Mouse (Mus musculus) MEL (cell line): ENCODE results near the gene Hcfc2. TPM values are rescaled to one million over a fixed set of nuclear protein-coding genes. Genes with fewer than 3 reads are reported as not detected.
A peak's percentile ranks its signal among the peaks of the same experiment; 100 is the strongest.

Experiments
- DNase-seq: peaks from one replicate; pipeline ENCODE4 v3.0.0; 2011; ENCODE audit warnings: low read depth, low spot score
- H3K27ac ChIP-seq: 2 replicates; pipeline ENCODE4 v1.5.1; 2012; ENCODE audit warnings: low read depth, mild to moderate bottlenecking, control low read depth, low read length, moderate library complexity; ENCODE audit not compliant: control insufficient read depth
- H3K27me3 ChIP-seq, 2 experiments: fragments of 150-350 bp in 1 of 2; sonication (generic) in 1 of 2; 2 replicates each; pipeline ENCODE4 v1.6.1; 2012; ENCODE audit warnings: low read length in 2 of 2, mild to moderate bottlenecking in 2 of 2, improper control_type of control experiment in 1 of 2, moderate library complexity in 1 of 2; ENCODE audit not compliant: insufficient read depth in 2 of 2, control insufficient read depth in 1 of 2
- H3K36me3 ChIP-seq, 2 experiments: 2 replicates each; pipeline ENCODE4 v1.6.1; 2012 to 2014; ENCODE audit warnings: low read length in 2 of 2, improper control_type of control experiment in 1 of 2, inconsistent platforms in 1 of 2, mild to moderate bottlenecking in 1 of 2; ENCODE audit not compliant: insufficient read depth in 2 of 2, control insufficient read depth in 1 of 2
- H3K4me1 ChIP-seq, 2 experiments: fragments of 150-350 bp in 1 of 2; sonication (generic) in 1 of 2; 2 replicates each; pipeline ENCODE4 v1.6.1; 2012; ENCODE audit warnings: low read length in 2 of 2, improper control_type of control experiment in 1 of 2, mild to moderate bottlenecking in 1 of 2; ENCODE audit not compliant: insufficient read depth in 2 of 2, control insufficient read depth in 1 of 2
- H3K4me3 ChIP-seq, 2 experiments: fragments of 150-350 bp in 1 of 2; sonication (generic) in 1 of 2; 2 replicates each; pipeline ENCODE4 v1.5.1; 2012; ENCODE audit warnings: low read depth in 2 of 2, low read length in 2 of 2, mild to moderate bottlenecking in 2 of 2, moderate library complexity in 2 of 2, control low read depth in 1 of 2, improper control_type of control experiment in 1 of 2; ENCODE audit not compliant: control insufficient read depth in 1 of 2, insufficient read depth in 1 of 2
- H3K79me2 ChIP-seq: 2 replicates; pipeline ENCODE4 v1.6.1; 2012; ENCODE audit warnings: mild to moderate bottlenecking, low read length, moderate library complexity; ENCODE audit not compliant: control insufficient read depth, poor library complexity, insufficient read depth
- H3K9ac ChIP-seq: 2 replicates; pipeline ENCODE4 v1.6.1; 2012; ENCODE audit warnings: low read depth, mild to moderate bottlenecking, control low read depth, low read length, moderate library complexity; ENCODE audit not compliant: control insufficient read depth, poor library complexity, severe bottlenecking
- H3K9me3 ChIP-seq: fragments of 150-350 bp; sonication (generic); replicated peaks from 2 replicates; pipeline ENCODE4 v1.6.1; 2012; ENCODE audit warnings: mild to moderate bottlenecking, low read length, improper control_type of control experiment, moderate library complexity; ENCODE audit not compliant: insufficient read depth
- BHLHE40 ChIP-seq: IDR thresholded peaks from 2 replicates; pipeline ENCODE4 v1.6.1; 2012; ENCODE audit warnings: low read depth, mild to moderate bottlenecking, inconsistent platforms, low read length, improper control_type of control experiment, borderline replicate concordance
- EP300 ChIP-seq, 2 experiments: IDR thresholded peaks; 2 replicates each; pipeline ENCODE4 v1.6.1; 2011; ENCODE audit warnings: improper control_type of control experiment in 2 of 2, low read length in 2 of 2, low read depth in 1 of 2, mild to moderate bottlenecking in 1 of 2
- GABPA ChIP-seq: IDR thresholded peaks from 2 replicates; pipeline ENCODE4 v1.6.1; 2012; ENCODE audit warnings: low read depth, mild to moderate bottlenecking, inconsistent platforms, low read length, improper control_type of control experiment, moderate library complexity
- JUND ChIP-seq: IDR thresholded peaks from 2 replicates; pipeline ENCODE4 v1.6.1; 2011; ENCODE audit warnings: low read depth, mild to moderate bottlenecking, improper control_type of control experiment, low read length
- KAT2A ChIP-seq: conservative IDR thresholded peaks from 2 replicates; pipeline ENCODE4 v1.6.1; 2012; ENCODE audit warnings: low read depth, low read length, improper control_type of control experiment, inconsistent platforms
- MAX ChIP-seq: IDR thresholded peaks from 2 replicates; pipeline ENCODE4 v1.6.1; 2011; ENCODE audit warnings: low read length, improper control_type of control experiment
- MAZ ChIP-seq: IDR thresholded peaks from 2 replicates; pipeline ENCODE4 v1.6.1; 2012; ENCODE audit warnings: low read depth, mild to moderate bottlenecking, inconsistent platforms, low read length, improper control_type of control experiment
- MEF2A ChIP-seq: IDR thresholded peaks from 2 replicates; pipeline ENCODE4 v1.6.1; 2014; ENCODE audit warnings: low read depth, mild to moderate bottlenecking, inconsistent platforms, low read length, improper control_type of control experiment; ENCODE audit not compliant: poor library complexity, insufficient replicate concordance, severe bottlenecking; ENCODE audit errors: extremely low read depth
- NRF1 ChIP-seq: IDR thresholded peaks from 2 replicates; pipeline ENCODE4 v1.6.1; 2014; ENCODE audit warnings: low read depth, mild to moderate bottlenecking, inconsistent platforms, low read length, improper control_type of control experiment, moderate library complexity; ENCODE audit not compliant: poor library complexity, insufficient read depth, severe bottlenecking
- POLR2AphosphoS2 ChIP-seq: IDR thresholded peaks from 2 replicates; pipeline ENCODE4 v1.6.1; 2011; ENCODE audit warnings: low read length, improper control_type of control experiment
- SIN3A ChIP-seq: IDR thresholded peaks from 2 replicates; pipeline ENCODE4 v1.6.1; 2012; ENCODE audit warnings: low read length, improper control_type of control experiment, inconsistent platforms
- TBP ChIP-seq: IDR thresholded peaks from 2 replicates; pipeline ENCODE4 v1.8.0; 2011; ENCODE audit warnings: low read depth, low read length, improper control_type of control experiment
- UBTF ChIP-seq: IDR thresholded peaks from 2 replicates; pipeline ENCODE4 v1.6.1; 2012; ENCODE audit warnings: low read depth, mild to moderate bottlenecking, inconsistent platforms, low read length, improper control_type of control experiment, moderate library complexity, borderline replicate concordance; ENCODE audit not compliant: insufficient read depth
- ZMIZ1 ChIP-seq: IDR thresholded peaks from 2 replicates; pipeline ENCODE4 v1.6.1; 2012; ENCODE audit warnings: low read depth, mild to moderate bottlenecking, inconsistent platforms, low read length, improper control_type of control experiment, moderate library complexity
- ZNF384 ChIP-seq: IDR thresholded peaks from 2 replicates; pipeline ENCODE4 v1.6.1; 2012; ENCODE audit warnings: low read depth, mild to moderate bottlenecking, inconsistent platforms, low read length, improper control_type of control experiment
- polyA plus RNA-seq, 2 experiments: library from polyadenylated mRNA; stranded (reverse) in 1 of 2; unstranded in 1 of 2; fragments of >175 nt in 1 of 2; fragments of >200 nt in 1 of 2; gene quantifications; 2 replicates each; pipeline versions ENCODE4 v1.2.1 to v1.2.4; 2012; ENCODE audit warnings: low replicate concordance in 2 of 2, low read depth in 1 of 2; ENCODE audit not compliant: insufficient read length in 2 of 2, insufficient read depth in 1 of 2, missing spikeins in 1 of 2
- total RNA-seq: library from RNA; depleted of rRNA; stranded (reverse); fragments of 300-350 nt; gene quantifications from 2 replicates; pipeline ENCODE4 v1.2.3, GENCODE M21; 2012

Hcfc2 gene
- total and polyA plus RNA-seq, 3 experiments: 20.9 to 21.0 TPM; not detected in 1

DNA sequence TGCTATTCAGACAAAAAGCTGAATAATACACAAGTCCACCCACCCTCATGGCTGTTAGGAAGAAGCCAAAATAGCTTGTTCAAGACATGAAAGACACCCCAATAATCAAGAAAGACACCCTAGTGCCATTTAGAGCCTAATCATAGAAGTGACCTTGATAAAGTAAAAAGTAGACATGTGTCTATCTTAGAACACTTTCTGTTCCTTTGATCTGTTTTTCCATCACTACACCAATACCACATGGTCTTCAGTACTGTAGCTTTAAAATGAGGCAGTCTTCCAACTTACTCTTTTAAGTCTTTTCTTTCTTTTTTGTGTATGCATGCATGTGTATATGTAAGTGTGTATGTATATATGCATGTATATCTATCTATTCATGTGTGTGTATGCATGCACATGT is 84.9 kb downstream of the Hcfc2 start:
- no peaks in the 10 kb centered on the region for H3K9me3 ChIP-seq
- H3K27ac ChIP-seq: peak overlapping the region; percentile 48
- H3K4me3 ChIP-seq: no peak overlapping the region
- no peaks in the 10 kb centered on the region for H3K27me3 ChIP-seq
- peaks cover 0 to 29% of the 10 kb centered on the region in 2 experiments; a peak in 2 of 4 replicates for H3K36me3 ChIP-seq
- no peaks in the 10 kb centered on the region for H3K79me2 ChIP-seq
- peaks cover 20 to 27% of the 10 kb centered on the region in 2 experiments for H3K4me1 ChIP-seq
- no peak for DNase-seq
- 0 out of 2 replicates have a peak, but pooled peaks have one; percentile 8 for TF ChIP-seq SIN3A
- no peak for TF ChIP-seq ZMIZ1
- TF ChIP-seq GABPA: no peak
- no peak for TF ChIP-seq MAZ
- TF ChIP-seq MAX: no peak
- TF ChIP-seq KAT2A: no peak
- TF ChIP-seq NRF1: no peak
- no peak overlapping the region for H3K9ac ChIP-seq

DNA sequence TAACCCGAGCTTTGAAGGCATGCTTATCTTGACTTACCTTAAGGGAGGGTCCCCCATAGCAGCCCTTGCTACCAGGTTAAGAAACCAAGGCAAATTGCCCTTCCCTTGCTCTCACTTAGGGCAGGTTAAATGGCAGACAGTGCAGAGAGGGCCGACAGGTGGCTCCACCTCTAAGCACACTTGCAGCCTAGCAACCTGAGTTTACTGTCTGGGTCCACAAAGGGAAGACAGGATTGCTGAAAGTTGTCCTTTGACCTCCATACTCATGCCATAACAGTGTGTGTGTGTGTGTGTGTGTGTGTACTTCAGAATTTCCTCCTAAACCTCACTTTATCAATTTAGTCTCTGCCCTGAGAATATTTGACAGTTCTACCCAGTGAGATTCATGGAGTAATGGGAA is 86.5 kb downstream of the Hcfc2 start:
- no peak for DNase-seq
- H3K9ac ChIP-seq: no peak overlapping the region
- H3K79me2 ChIP-seq: no peaks in the 10 kb centered on the region
- no peak overlapping the region for H3K4me3 ChIP-seq
- no peak overlapping the region for H3K27ac ChIP-seq
- H3K27me3 ChIP-seq: no peaks in the 10 kb centered on the region
- peaks cover 14 to 23% of the 10 kb centered on the region in 2 experiments for H3K4me1 ChIP-seq
- H3K36me3 ChIP-seq: peaks cover 0 to 18% of the 10 kb centered on the region in 2 experiments; a peak in 2 of 4 replicates
- no peak for TF ChIP-seq ZNF384
- no peak for TF ChIP-seq NRF1
- no peak for TF ChIP-seq TBP
- no peak for TF ChIP-seq MEF2A
- no peak for TF ChIP-seq UBTF
- no peak for TF ChIP-seq MAZ
- TF ChIP-seq GABPA: no peak
- no peak for TF ChIP-seq BHLHE40
- H3K9me3 ChIP-seq: no peaks in the 10 kb centered on the region

DNA sequence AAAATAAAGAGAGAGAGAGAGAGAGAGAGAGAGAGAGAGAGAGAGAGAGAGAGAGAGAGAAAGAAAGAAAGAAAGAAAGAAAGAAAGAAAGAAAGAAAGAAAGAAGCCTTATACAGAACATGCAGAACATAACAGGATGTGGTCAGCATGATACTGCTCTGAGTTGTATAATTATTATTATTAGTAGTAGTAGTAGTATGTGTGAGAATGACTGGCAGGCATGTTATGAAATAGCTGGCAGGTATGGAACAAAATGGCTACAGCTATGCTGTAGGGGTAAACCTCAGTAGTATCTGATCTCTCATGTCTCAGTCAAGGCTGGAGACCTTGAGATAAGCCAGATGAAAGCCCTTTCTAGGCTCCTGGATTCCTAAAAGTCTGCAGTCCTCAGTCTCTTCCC is 93.2 kb downstream of the Hcfc2 start:
- H3K36me3 ChIP-seq: no peaks in the 10 kb centered on the region; a peak in 1 of 4 replicates
- no peaks in the 10 kb centered on the region for H3K9me3 ChIP-seq
- no peaks in the 10 kb centered on the region for H3K27me3 ChIP-seq
- no peak for DNase-seq
- H3K4me1 ChIP-seq: peaks cover 0 to 7% of the 10 kb centered on the region in 2 experiments
- H3K79me2 ChIP-seq: no peaks in the 10 kb centered on the region
- H3K27ac ChIP-seq: no peak overlapping the region
- H3K9ac ChIP-seq: no peak overlapping the region
- H3K4me3 ChIP-seq: no peak overlapping the region
- TF ChIP-seq POLR2AphosphoS2: no peak
- no peak for TF ChIP-seq ZNF384
- no peak for TF ChIP-seq EP300 (IDR thresholded peaks at IDR 0.05; ENCODE audit: low read depth in 1 of 2, low read length in 2 of 2)
- no peak for TF ChIP-seq JUND
- TF ChIP-seq MAX: no peak
